Comparison of ENCODE assay signal across 8 mouse cellular contexts in genomic region chr3:89101812-89102494, GRCm38 (mm10). TPM values are rescaled to one million over a fixed set of nuclear protein-coding genes. Genes with fewer than 3 reads are reported as not detected.
DNase-seq lines count a peak whose midpoint lies in the region; ATAC-seq and TF ChIP-seq lines count a peak whose summit lies in the region.

TSS of gene Fdps (minus strand) at chr3:89101959.

- H3K4me3 ChIP-seq in hindbrain, embryonic 10.5 days, result peak within 1 kb of the TSS; percentile 88
- H3K4me3 ChIP-seq in lung, postnatal 0 days (ENCODE audit: low read depth, low read length), result peak within 1 kb of the TSS; percentile 66

- DNase-seq in MN1 (ENCODE audit: low spot score), result peak; percentile 99
- peak; percentile 99 for DNase-seq in cerebellum, adult 9-10 months
- DNase-seq in hindbrain, embryonic 10.5 days (ENCODE audit: low spot score), result peak; percentile 95
- DNase-seq in layer of hippocampus, adult 9-11 months, result peak; percentile 99
- DNase-seq in lung, postnatal 0 days (ENCODE audit: low spot score), result peak; percentile 100
- peak; percentile 76 for DNase-seq in ovary, postnatal 14 days (ENCODE audit: low spot score)
- peak; percentile 96 for DNase-seq in thymus, postnatal 14 days

- peaks cover 41% of the 10 kb centered on the region for H3K4me1 ChIP-seq in hindbrain, embryonic 10.5 days (replicated peaks)
- peaks cover 4% of the 10 kb centered on the region; the same call in 1 of the 2 replicates for H3K4me1 ChIP-seq in lung, postnatal 0 days (ENCODE audit: insufficient read depth, low read depth, low read length)

- H3K27ac ChIP-seq in hindbrain, embryonic 10.5 days, result peak within 1 kb of the TSS; percentile 91
- H3K27ac ChIP-seq in lung, postnatal 0 days (ENCODE audit: low read length), result peak within 1 kb of the TSS; percentile 35; the same call in 1 of the 2 replicates

- TF ChIP-seq CTCF in lung, postnatal 0 days (IDR thresholded peaks at IDR 0.05), result peak; percentile 51

- no peaks in the 10 kb centered on the region for H3K27me3 ChIP-seq in hindbrain, embryonic 10.5 days (ENCODE audit: insufficient read depth, poor library complexity, severe bottlenecking)
- no peaks in the 10 kb centered on the region for H3K27me3 ChIP-seq in lung, postnatal 0 days (replicated peaks; ENCODE audit: insufficient read depth, low read length)

- no peaks in the 10 kb centered on the region for H3K9me3 ChIP-seq in hindbrain, embryonic 10.5 days
- no peaks in the 10 kb centered on the region for H3K9me3 ChIP-seq in lung, postnatal 0 days (ENCODE audit: low read length)

- ATAC-seq in frontal cortex, adult (ENCODE audit: low TSS enrichment), result peak; percentile 99
- peak; percentile 100 for ATAC-seq in lung, postnatal 0 days

- H3K4me2 ChIP-seq in lung, postnatal 0 days (replicated peaks; ENCODE audit: low read depth, low read length), result peak within 1 kb of the TSS; percentile 91

- peak within 1 kb of the TSS; percentile 35 for H3K9ac ChIP-seq in lung, postnatal 0 days (replicated peaks; ENCODE audit: low read depth)

- WGBS in hindbrain, embryonic 10.5 days, result under 1% methylated on average over 26 of the region's 26 CpGs
- WGBS in lung, postnatal 0 days, result under 1% methylated on average over 26 of the region's 26 CpGs

- no peak for TF ChIP-seq EP300 in lung, postnatal 0 days (IDR thresholded peaks at IDR 0.05)

- H3K36me3 ChIP-seq in hindbrain, embryonic 10.5 days, result peaks cover 35% of the 10 kb centered on the region
- H3K36me3 ChIP-seq in lung, postnatal 0 days (ENCODE audit: insufficient read depth, low read length), result no peaks in the 10 kb centered on the region

RNA-seq across cellular contexts. Expression of gene Fdps, which starts in this region (rescaled TPM):
- polyA plus RNA-seq in hindbrain, embryonic 10.5 days (2016; fragmentation: Nextera tagmentation; extraction: Ambion mirVana), result 383 and 460 TPM in 2 replicates
- polyA plus RNA-seq in lung, postnatal 0 days (2015; fragmentation: Nextera tagmentation; extraction: Ambion mirVana), result 185 and 199 TPM in 2 replicates

Comparison
In these comparisons a context has a peak if more than half of its experiments do, and no peak if none do; other contexts are left out.
1. Peak in every context shown above with its lines: DNase-seq, ATAC-seq, H3K4me3 ChIP-seq and H3K27ac ChIP-seq.